Mouse (Mus musculus): ENCODE results near the gene Abhd16b.

Gene Abhd16b

GRCm38 (mm10) chr2:181493156-181493927, at the start of gene Abhd16b:
TSS of gene Abhd16b (plus strand) at chr2:181493206.
- DNase-seq = no peak

DNA sequence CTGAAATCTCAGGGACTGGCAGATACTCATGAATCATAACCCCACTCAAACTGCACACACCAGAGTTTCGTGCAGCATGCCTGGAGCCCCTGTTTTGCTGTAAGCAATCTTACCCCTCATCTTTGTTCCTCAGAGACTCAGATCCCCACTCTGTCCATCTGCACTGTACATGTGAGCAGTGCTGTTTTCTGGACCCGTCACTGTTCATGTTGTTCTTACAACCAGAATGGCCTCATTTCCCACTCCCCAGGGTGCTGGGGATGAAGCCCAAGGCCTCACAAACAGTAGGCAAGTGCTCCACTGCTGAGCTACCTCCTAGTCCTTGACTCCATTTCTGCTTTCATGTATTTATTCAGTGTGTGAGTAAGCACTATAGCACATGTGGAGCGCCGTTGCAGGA, 40.8 kb upstream of the Abhd16b start:
- no peak for DNase-seq

- DNase-seq = peak; percentile 52
These were observed 39.7 kb upstream of the Abhd16b start for GRCm38 (mm10) chr2:181453274-181453673.

DNA sequence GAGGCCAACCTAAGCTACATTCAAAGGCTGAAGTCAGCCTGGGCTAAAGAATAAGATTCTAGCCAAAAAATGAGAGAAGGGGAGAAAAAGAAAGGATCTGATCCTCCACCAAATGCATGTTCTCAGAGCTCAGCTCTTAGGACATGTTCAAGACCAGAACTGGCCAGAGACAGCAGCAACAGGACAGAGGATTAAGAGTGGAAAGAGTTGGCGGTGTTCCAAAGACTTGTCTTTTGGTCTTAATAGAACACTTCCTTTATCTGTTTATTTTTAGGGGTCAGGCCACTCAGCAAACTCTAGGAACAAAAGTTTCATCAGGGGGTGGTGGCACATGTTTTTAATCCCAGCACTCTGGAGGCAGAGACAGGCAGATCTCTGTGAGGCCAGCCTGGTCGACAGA, 37.1 kb upstream of the Abhd16b start:
- DNase-seq = no peak

DNA sequence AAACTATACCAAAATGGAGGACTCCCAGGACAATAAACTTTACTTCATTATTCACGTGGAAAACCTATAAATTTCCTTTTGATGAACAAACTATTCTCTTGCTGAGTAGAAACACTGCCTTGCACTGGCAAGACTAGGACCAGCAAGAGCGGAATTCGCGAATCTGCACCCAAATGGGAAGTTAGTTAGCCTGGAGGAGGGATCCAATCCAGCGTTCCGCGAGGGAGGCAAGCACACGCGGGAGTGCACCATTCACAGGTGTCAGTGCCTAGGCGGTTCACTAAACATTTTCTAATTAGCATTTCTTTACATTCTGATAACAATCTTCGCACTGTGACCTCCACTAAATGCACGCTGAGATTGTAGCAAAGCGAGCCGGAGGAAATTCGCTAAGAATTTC, 35.2 kb upstream of the Abhd16b start:
- no peak for DNase-seq

GRCm38 (mm10) chr2:181458411-181459152, 34.4 kb upstream of the Abhd16b start:
- peak; percentile 45 for DNase-seq

DNA sequence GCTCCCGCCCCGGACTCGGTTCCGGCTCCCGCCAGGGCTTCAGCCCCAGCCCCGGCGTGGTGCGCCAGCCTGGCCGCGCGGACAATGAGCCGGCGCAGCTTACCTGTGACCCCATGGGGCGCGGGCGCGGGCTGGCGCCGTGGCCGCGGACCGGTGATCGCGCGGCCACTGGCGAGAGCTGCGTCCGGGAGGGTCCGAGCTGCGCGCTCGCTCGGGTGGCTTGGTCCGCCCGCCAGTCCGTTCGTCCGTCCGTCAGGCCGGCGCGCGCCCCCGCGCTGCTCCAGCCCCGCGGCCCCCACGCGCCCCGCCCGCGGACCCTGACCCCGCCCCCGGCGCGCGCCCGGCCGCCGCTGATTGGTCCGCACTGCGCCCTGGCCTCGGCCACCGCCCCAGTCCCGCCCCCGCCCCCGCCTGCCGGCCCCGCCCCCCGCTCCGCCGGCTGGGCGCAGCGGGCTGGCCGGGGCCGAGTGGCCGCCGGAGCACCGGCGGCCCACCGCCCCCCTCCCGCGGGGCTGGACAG, 33.8 kb upstream of the Abhd16b start, which contains the start of gene Zbtb46:
Gene Zbtb46 (minus strand): TSS at position 274 of the 520 bp plus-strand sequence.
- peak; percentile 80 for DNase-seq

GRCm38 (mm10) chr2:181459673-181460621, 33.1 kb upstream of the Abhd16b start:
- DNase-seq = peak; percentile 45

DNA sequence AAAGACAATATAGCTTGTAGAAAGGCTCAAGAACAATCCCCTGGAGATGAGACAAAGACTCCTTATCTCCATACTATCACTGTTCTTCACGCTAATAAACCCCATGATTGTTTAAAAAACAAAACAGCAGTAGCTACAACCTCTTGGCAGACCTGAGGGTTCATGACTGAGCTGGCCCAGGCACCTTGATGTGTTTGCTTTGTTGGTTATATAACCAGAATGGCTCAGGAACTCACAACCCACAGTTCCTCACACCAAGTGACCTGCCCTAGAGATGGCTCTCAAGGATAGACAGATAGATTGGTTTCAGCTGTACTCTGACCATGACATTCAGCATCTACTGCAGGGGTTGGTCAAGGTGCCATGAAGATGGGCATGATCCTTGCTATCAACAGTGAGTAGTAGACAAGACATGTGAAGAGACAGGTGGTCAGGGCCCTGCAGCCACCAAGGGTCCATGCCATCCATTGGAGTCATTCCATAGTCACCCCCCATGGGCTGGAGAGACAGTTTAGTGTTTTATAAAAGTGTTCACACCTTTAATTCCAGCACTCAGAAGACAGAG, 31.4 kb upstream of the Abhd16b start:
- DNase-seq = no peak

- DNase-seq = no peak
These were observed 30.4 kb upstream of the Abhd16b start for GRCm38 (mm10) chr2:181462604-181463003.

- DNase-seq = no peak
These were observed 29.8 kb upstream of the Abhd16b start for GRCm38 (mm10) chr2:181463008-181463738.

GRCm38 (mm10) chr2:181465423-181465822, 27.6 kb upstream of the Abhd16b start:
- no peak for DNase-seq

GRCm38 (mm10) chr2:181470285-181470684, 22.7 kb upstream of the Abhd16b start:
- DNase-seq = no peak

- no peak for DNase-seq
These were observed 21.8 kb upstream of the Abhd16b start for GRCm38 (mm10) chr2:181471246-181471645.

GRCm38 (mm10) chr2:181472256-181472827, 20.7 kb upstream of the Abhd16b start:
- DNase-seq = no peak

DNA sequence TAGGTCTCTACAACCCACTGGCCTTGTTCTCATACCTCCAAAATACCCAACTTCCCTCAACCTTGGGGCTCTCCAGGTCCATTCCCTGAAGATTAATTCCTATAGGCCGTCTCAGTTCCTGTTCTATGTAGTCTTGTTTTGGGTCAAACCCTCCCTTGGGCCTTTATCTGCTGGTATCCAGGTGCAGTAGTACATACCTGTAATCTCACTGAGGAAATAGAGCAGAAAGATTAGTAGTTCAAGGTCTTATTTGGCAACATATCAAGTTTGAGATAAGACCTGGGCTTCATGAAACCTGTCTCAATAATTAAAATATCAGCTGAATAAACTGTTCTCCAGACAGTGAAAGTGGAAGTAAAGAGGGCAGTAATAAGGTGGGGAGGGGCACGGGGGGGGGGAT, 9.9 kb upstream of the Abhd16b start:
- DNase-seq = no peak

DNA sequence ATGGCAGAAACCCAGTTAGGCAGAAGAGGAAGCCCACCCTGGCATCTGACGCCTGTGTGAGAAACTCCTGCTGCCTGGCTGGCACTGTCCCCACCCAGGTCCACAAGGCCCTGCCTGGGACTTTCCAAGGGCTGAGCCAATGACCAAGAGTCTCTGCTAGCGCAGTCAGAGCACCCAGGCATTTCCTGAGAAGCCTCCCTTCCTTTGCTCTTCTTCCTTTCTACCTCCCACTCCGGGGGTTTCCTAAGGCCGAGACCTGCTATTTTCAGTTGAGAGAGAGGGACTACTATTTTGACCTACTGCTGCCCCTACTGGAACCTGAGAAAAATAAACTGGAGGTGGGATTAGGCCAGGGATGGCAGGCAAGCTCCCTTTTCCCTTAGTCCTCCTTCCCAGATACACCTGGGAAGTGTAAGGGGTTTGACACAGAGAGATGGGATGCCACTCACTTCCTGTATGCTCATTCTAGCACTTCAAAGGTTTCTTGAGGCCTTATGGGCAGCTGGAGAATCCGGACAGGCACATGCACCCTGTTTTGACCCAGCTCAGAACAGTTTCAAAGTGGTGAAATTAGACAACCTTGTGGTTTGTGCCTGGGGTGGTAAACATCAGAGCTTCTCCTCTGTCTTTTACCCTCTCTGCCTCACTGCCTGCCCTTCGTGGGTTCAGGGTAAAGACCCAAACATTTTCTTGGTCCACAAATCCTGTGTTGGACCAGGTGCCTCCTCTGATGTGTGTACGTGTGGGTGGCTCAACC, 9.3 kb upstream of the Abhd16b start:
- no peak for DNase-seq

GRCm38 (mm10) chr2:181484456-181485233, 8.4 kb upstream of the Abhd16b start:
- no peak for DNase-seq

GRCm38 (mm10) chr2:181485741-181486140, 7.3 kb upstream of the Abhd16b start:
- no peak for DNase-seq
